Mouse (Mus musculus): Measurements from ENCODE around the gene Prrt4. TPM values are rescaled to one million over a fixed set of nuclear protein-coding genes. Genes with fewer than 3 reads are reported as not detected.

Gene Prrt4
- polyA plus RNA-seq, 1 experiment from 2014 or later: 2.0 TPM

DNA sequence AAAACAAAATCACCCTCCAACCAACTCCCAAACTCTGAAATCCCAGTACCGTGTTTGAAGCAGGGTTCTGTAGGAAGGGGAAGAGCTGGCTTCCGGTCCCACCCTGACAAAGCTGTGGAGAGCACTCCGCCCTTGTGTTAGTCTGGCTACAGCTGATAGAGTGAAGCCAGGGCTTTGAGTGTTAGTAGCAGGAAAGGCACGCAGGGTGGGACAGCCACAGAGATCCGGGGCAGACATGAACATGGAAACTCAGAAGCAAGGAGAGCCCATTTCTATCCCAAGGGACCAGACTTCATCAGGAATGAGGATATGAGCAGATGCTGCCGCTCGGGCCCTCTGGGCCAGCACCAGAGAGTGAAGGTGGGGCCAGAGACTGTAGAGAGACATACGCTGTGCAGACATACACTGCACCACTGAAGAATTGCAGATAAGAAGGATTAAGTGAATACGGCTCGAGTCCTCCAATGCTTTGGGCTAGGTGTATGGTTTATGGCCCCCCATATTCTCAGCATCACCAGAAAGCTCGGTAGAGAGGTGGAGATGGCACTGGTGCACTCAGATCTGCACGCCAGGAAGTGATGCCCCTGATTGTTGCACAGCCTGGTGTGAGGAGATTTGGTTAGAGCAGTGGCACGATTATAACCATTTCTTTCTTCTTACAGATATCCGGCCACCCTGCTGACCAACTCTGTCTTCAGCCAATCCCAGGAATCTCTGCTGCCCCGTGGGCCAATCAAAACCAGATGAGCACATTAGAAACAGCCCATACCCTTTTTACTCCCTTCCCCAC, 14.8 kb upstream of the Prrt4 start:
- WGBS: 56% methylated on average over 15 of the region's 15 CpGs
- Histone ChIP-seq H3K4me1 (peaks cover 39% of the 10 kb centered on the region), H3K36me3 (no peaks in the 10 kb centered on the region), H3K27ac (peak overlapping the region; percentile 74), H3K4me3 (no peak overlapping the region), H3K9me3 (replicated peaks) (no peaks in the 10 kb centered on the region), H3K27me3 (ENCODE audit: low read depth, poor library complexity, severe bottlenecking) (peaks cover 22% of the 10 kb centered on the region; the same call in 1 of the 2 replicates)
- peak; percentile 46 for DNase-seq (ENCODE audit: low spot score)

- no peaks in the 10 kb centered on the region for H3K27me3 ChIP-seq (ENCODE audit: low read depth, poor library complexity, severe bottlenecking)
- no peaks in the 10 kb centered on the region for H3K4me1 ChIP-seq
- no peaks in the 10 kb centered on the region for H3K36me3 ChIP-seq
- DNase-seq (ENCODE audit: low spot score): peak; percentile 13
- 97% methylated on average over 1 of the region's 1 CpGs for WGBS
- no peak overlapping the region for H3K27ac ChIP-seq
- no peak overlapping the region for H3K4me3 ChIP-seq
- H3K9me3 ChIP-seq (replicated peaks): no peaks in the 10 kb centered on the region
Measured at GRCm38 (mm10) chr6:29187936-29188335, 8.6 kb upstream of the Prrt4 start.

GRCm38 (mm10) chr6:29179843-29180242, 459 bp upstream of the Prrt4 start:
- peak; percentile 32 for DNase-seq (ENCODE audit: low spot score)
- Histone ChIP-seq H3K9me3 (replicated peaks) (no peaks in the 10 kb centered on the region), H3K4me1 (peaks cover 31% of the 10 kb centered on the region), H3K4me3 (peak overlapping the region; percentile 74), H3K27me3 (ENCODE audit: low read depth, poor library complexity, severe bottlenecking) (peaks cover 59% of the 10 kb centered on the region), H3K36me3 (no peaks in the 10 kb centered on the region), H3K27ac (no peak overlapping the region)
- WGBS: 43% methylated on average over 8 of the region's 8 CpGs

GRCm38 (mm10) chr6:29177901-29178879, 1.2 kb downstream of the Prrt4 start:
- peak; percentile 52 for DNase-seq (ENCODE audit: low spot score)
- peaks cover 48% of the 10 kb centered on the region for H3K4me1 ChIP-seq
- peak overlapping the region; percentile 74 for H3K4me3 ChIP-seq
- 8% methylated on average over 17 of the region's 17 CpGs for WGBS
- H3K27ac ChIP-seq: peak overlapping the region; percentile 84
- H3K36me3 ChIP-seq: no peaks in the 10 kb centered on the region
- H3K27me3 ChIP-seq (ENCODE audit: low read depth, poor library complexity, severe bottlenecking): peaks cover 75% of the 10 kb centered on the region
- H3K9me3 ChIP-seq (replicated peaks): no peaks in the 10 kb centered on the region

GRCm38 (mm10) chr6:29175113-29175512, 4.3 kb downstream of the Prrt4 start:
- H3K9me3 ChIP-seq (replicated peaks): no peaks in the 10 kb centered on the region
- 40% methylated on average over 3 of the region's 3 CpGs for WGBS
- H3K27ac ChIP-seq: no peak overlapping the region
- no peak overlapping the region for H3K4me3 ChIP-seq
- H3K4me1 ChIP-seq: peaks cover 69% of the 10 kb centered on the region
- H3K27me3 ChIP-seq (ENCODE audit: low read depth, poor library complexity, severe bottlenecking): peaks cover 88% of the 10 kb centered on the region
- no peaks in the 10 kb centered on the region for H3K36me3 ChIP-seq
- no peak for DNase-seq (ENCODE audit: low spot score)

DNA sequence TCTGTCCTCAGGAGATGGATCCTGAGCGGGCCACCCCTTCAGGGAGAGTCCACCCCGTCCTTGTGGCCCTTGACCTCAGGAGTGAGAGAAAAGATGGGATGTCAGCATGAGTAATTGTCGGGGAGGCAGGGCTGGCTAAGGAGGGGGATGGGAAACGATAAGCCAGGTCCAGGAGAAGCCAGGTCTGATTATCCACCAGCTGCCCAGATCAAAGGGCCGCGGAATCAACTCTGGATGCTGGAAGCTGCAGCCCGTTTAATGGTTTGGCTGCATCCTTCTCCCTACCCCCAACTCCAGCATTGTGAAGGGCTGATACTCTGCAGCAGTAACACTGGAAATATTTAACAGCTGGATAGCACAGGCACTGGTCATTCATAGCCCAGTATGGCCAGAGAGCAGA, 5.0 kb downstream of the Prrt4 start:
- H3K27me3 ChIP-seq (ENCODE audit: low read depth, poor library complexity, severe bottlenecking): peaks cover 88% of the 10 kb centered on the region
- no peaks in the 10 kb centered on the region for H3K9me3 ChIP-seq (replicated peaks)

GRCm38 (mm10) chr6:29170952-29171388, 8.4 kb downstream of the Prrt4 start:
- H3K27ac ChIP-seq: peak overlapping the region; percentile 88

More for the DNA sequence above, 5.0 kb downstream of the Prrt4 start:
- H3K36me3 ChIP-seq: no peaks in the 10 kb centered on the region
- H3K4me1 ChIP-seq: peaks cover 73% of the 10 kb centered on the region
- H3K4me3 ChIP-seq: no peak overlapping the region
- DNase-seq (ENCODE audit: low spot score): no peak
- H3K27ac ChIP-seq: no peak overlapping the region
- 7% methylated on average over 7 of the region's 7 CpGs for WGBS

GRCm38 (mm10) chr6:29170063-29170921, 9.1 kb downstream of the Prrt4 start:
- Histone ChIP-seq H3K36me3 (no peaks in the 10 kb centered on the region), H3K4me3 (peak overlapping the region; percentile 66), H3K4me1 (peaks cover 48% of the 10 kb centered on the region), H3K27me3 (ENCODE audit: low read depth, poor library complexity, severe bottlenecking) (peaks cover 75% of the 10 kb centered on the region), H3K27ac (peak overlapping the region; percentile 88), H3K9me3 (replicated peaks) (no peaks in the 10 kb centered on the region)
- 1% methylated on average over 63 of the region's 63 CpGs for WGBS
- peak; percentile 76 for DNase-seq (ENCODE audit: low spot score)

More at GRCm38 (mm10) chr6:29170952-29171388, 8.4 kb downstream of the Prrt4 start:
- Histone ChIP-seq H3K4me1 (peaks cover 48% of the 10 kb centered on the region), H3K27me3 (ENCODE audit: low read depth, poor library complexity, severe bottlenecking) (peaks cover 81% of the 10 kb centered on the region), H3K4me3 (peak overlapping the region; percentile 66), H3K36me3 (no peaks in the 10 kb centered on the region), H3K9me3 (replicated peaks) (no peaks in the 10 kb centered on the region)
- peak; percentile 91 for DNase-seq (ENCODE audit: low spot score)
- WGBS: under 1% methylated on average over 40 of the region's 40 CpGs

DNA sequence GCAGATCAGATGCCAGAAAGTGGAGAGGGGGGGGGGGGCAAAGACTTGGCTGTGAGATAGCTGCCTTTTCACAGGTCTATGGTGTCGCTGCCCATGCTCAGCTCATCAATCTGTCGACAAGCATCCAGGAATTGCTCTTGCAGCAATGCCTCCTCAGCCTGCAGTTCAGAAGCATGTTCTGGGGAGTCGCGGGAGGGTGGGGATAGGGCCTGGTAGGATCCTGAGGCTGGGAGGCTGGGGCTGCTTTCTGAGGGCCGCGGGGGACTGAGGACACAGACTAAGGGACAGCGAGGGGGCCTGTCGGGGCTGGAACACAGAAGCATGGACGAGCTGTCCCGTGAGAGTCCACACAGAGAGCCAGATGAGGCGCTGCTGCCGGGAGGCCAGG, 9.7 kb downstream of the Prrt4 start:
- peaks cover 68% of the 10 kb centered on the region for H3K27me3 ChIP-seq (ENCODE audit: low read depth, poor library complexity, severe bottlenecking)

DNA sequence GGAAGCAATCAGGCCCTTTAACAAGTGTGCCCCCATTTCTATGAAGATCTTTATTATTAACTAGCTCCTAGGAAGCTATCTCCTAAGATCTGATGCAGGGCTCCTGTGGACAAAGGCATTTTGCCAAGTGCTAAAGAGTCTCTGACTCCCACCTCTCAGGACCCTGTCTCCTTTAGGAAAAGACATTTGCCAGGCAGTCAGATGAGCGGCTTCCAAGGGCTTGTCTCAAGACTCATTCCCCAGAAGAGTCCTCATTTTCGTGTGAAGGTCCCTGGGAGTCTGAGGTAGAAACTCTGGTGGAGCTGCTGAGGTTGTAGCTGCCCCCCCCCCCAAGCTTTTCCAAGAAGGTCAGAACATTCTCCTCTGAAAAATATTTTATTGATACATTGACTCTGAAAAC, 10.5 kb downstream of the Prrt4 start:
- 41% methylated on average over 2 of the region's 2 CpGs for WGBS
- Histone ChIP-seq H3K27me3 (ENCODE audit: low read depth, poor library complexity, severe bottlenecking) (peaks cover 60% of the 10 kb centered on the region), H3K4me3 (no peak overlapping the region), H3K4me1 (peaks cover 40% of the 10 kb centered on the region), H3K9me3 (replicated peaks) (no peaks in the 10 kb centered on the region), H3K27ac (no peak overlapping the region), H3K36me3 (no peaks in the 10 kb centered on the region)
- DNase-seq (ENCODE audit: low spot score): no peak

More for the DNA sequence above, 9.7 kb downstream of the Prrt4 start:
- DNase-seq (ENCODE audit: low spot score): no peak
- peak overlapping the region; percentile 88 for H3K27ac ChIP-seq
- no peaks in the 10 kb centered on the region for H3K9me3 ChIP-seq (replicated peaks)
- H3K36me3 ChIP-seq: no peaks in the 10 kb centered on the region
- peak overlapping the region; percentile 66 for H3K4me3 ChIP-seq
- peaks cover 45% of the 10 kb centered on the region for H3K4me1 ChIP-seq
- WGBS: 6% methylated on average over 12 of the region's 12 CpGs

DNA sequence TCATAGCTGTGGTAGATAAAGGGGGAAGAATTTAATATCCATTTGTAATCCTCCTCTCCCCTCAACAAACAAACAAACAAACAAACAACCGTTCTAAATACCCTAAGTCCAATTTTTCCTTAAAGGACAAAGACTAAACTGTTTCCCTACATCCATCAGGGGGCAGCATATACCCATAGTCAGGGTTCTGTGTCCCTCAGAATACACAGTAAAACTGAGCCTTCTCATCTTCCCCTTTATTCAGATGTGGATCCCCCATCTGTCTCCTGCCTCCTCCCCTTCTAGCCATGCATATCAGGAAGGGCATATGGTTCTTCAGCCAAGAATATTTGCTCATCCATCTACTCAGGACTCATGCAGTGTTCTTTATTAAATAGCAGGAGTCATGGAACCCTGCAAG, 13.2 kb downstream of the Prrt4 start:
- whole genome bisulfite sequencing: 26% methylated on average over 1 of the region's 1 CpGs

More for the DNA sequence above, 13.2 kb downstream of the Prrt4 start:
- H3K4me1 ChIP-seq: peaks cover 30% of the 10 kb centered on the region
- no peak overlapping the region for H3K4me3 ChIP-seq
- no peaks in the 10 kb centered on the region for H3K9me3 ChIP-seq (replicated peaks)
- H3K27me3 ChIP-seq (ENCODE audit: low read depth, poor library complexity, severe bottlenecking): peaks cover 38% of the 10 kb centered on the region
- 0 out of 2 replicates have a peak, but pooled peaks cover 3% of the 10 kb centered on the region for H3K36me3 ChIP-seq
- no peak overlapping the region for H3K27ac ChIP-seq
- DNase-seq (ENCODE audit: low spot score): no peak

Measured in limb, embryonic 10.5 days (tissue).